Mouse (Mus musculus) limb, embryonic 10.5 days (tissue): Measurements from ENCODE around the gene Tada3. TPM values are rescaled to one million over a fixed set of nuclear protein-coding genes. Genes with fewer than 3 reads are reported as not detected.

ENCODE experiments used
- DNase-seq: peaks from one replicate; pipeline ENCODE4 v3.0.0-alpha.2; 2017; ENCODE audit warnings: low spot score
- H3K27ac ChIP-seq: fragments of 300-500 bp; sonication (generic); 2 replicates; pipeline ENCODE4 v1.5.1; 2016; ENCODE audit warnings: mild to moderate bottlenecking
- H3K27me3 ChIP-seq: fragments of 300-500 bp; sonication (generic); 2 replicates; pipeline ENCODE4 v1.6.1; 2016; ENCODE audit warnings: low read depth, mild to moderate bottlenecking; ENCODE audit not compliant: poor library complexity, severe bottlenecking
- H3K36me3 ChIP-seq: fragments of 300-500 bp; sonication (generic); 2 replicates; pipeline ENCODE4 v1.6.1; 2016; ENCODE audit warnings: mild to moderate bottlenecking, moderate library complexity
- H3K4me1 ChIP-seq: fragments of 300-500 bp; sonication (generic); 2 replicates; pipeline ENCODE4 v1.6.1; 2016
- H3K4me3 ChIP-seq: fragments of 300-500 bp; sonication (generic); 2 replicates; pipeline ENCODE4 v1.5.1; 2016; ENCODE audit warnings: mild to moderate bottlenecking, moderate library complexity
- H3K9me3 ChIP-seq: fragments of 300-500 bp; sonication (generic); replicated peaks from 2 replicates; pipeline ENCODE4 v1.6.1; 2016; ENCODE audit warnings: mild to moderate bottlenecking
- WGBS: fragments of 180-500 bp; shearing (Covaris S2); methylation state at CpG from one replicate; pipeline ENCODE4 v1.1.7; 2016; 5-methylcytosine and 5-hydroxymethylcytosine counted together
- polyA plus RNA-seq: library from polyadenylated mRNA; unstranded; fragments of >200 nt; fragmentation: Nextera tagmentation; extraction: Ambion mirVana; gene quantifications from 2 replicates; pipeline ENCODE4 v1.2.1, GENCODE M21; 2016

Tada3 gene
- polyA plus RNA-seq, 1 experiment from 2014 or later, result 53.4 TPM

GRCm38 (mm10) chr6:113379246-113379645 is 1.6 kb upstream of the Tada3 start:
- no peak overlapping the region for H3K27ac ChIP-seq
- H3K4me3 ChIP-seq, result peak overlapping the region; percentile 89
- DNase-seq, result no peak
- WGBS, result 87% methylated on average over 6 of the region's 6 CpGs
- H3K9me3 ChIP-seq, result no peaks in the 10 kb centered on the region
- no peaks in the 10 kb centered on the region for H3K27me3 ChIP-seq
- peaks cover 62% of the 10 kb centered on the region for H3K36me3 ChIP-seq
- H3K4me1 ChIP-seq, result peaks cover 19% of the 10 kb centered on the region

- Histone ChIP-seq H3K27me3 (no peaks in the 10 kb centered on the region), H3K4me3 (peak overlapping the region; percentile 89), H3K36me3 (peaks cover 62% of the 10 kb centered on the region), H3K9me3 (no peaks in the 10 kb centered on the region), H3K4me1 (peaks cover 19% of the 10 kb centered on the region), H3K27ac (peak overlapping the region; percentile 100)
- 11% methylated on average over 7 of the region's 7 CpGs for WGBS
- DNase-seq, result no peak
Measured at GRCm38 (mm10) chr6:113377172-113377495, 549 bp downstream of the Tada3 start.

- Histone ChIP-seq H3K27me3 (no peaks in the 10 kb centered on the region), H3K4me1 (peaks cover 9% of the 10 kb centered on the region), H3K4me3 (no peak overlapping the region), H3K27ac (no peak overlapping the region), H3K36me3 (peaks cover 75% of the 10 kb centered on the region), H3K9me3 (no peaks in the 10 kb centered on the region)
- DNase-seq, result no peak
- WGBS, result 92% methylated on average over 4 of the region's 4 CpGs
Measured at GRCm38 (mm10) chr6:113373491-113373890, 4.2 kb downstream of the Tada3 start.

- Histone ChIP-seq H3K27me3 (no peaks in the 10 kb centered on the region), H3K27ac (no peak overlapping the region), H3K4me1 (no peaks in the 10 kb centered on the region), H3K4me3 (no peak overlapping the region), H3K36me3 (peaks cover 84% of the 10 kb centered on the region), H3K9me3 (no peaks in the 10 kb centered on the region)
- DNase-seq, result no peak
- 95% methylated on average over 20 of the region's 20 CpGs for WGBS
Measured at GRCm38 (mm10) chr6:113370194-113370929, 7.3 kb downstream of the Tada3 start.

- H3K27me3 ChIP-seq, result no peaks in the 10 kb centered on the region
- peaks cover 66% of the 10 kb centered on the region for H3K36me3 ChIP-seq
- H3K4me3 ChIP-seq, result no peak overlapping the region
- no peak for DNase-seq
- no peaks in the 10 kb centered on the region for H3K9me3 ChIP-seq
- H3K4me1 ChIP-seq, result no peaks in the 10 kb centered on the region
- WGBS, result 90% methylated on average over 5 of the region's 5 CpGs
- no peak overlapping the region for H3K27ac ChIP-seq
Measured at GRCm38 (mm10) chr6:113368577-113368976, 9.1 kb downstream of the Tada3 start.

GRCm38 (mm10) chr6:113368124-113368523 is 9.6 kb downstream of the Tada3 start:
- Histone ChIP-seq H3K9me3 (no peaks in the 10 kb centered on the region), H3K27ac (no peak overlapping the region), H3K27me3 (no peaks in the 10 kb centered on the region), H3K4me3 (no peak overlapping the region), H3K4me1 (no peaks in the 10 kb centered on the region), H3K36me3 (peaks cover 62% of the 10 kb centered on the region)
- DNase-seq, result no peak
- WGBS, result 91% methylated on average over 7 of the region's 7 CpGs

GRCm38 (mm10) chr6:113367574-113367973 is 10.1 kb downstream of the Tada3 start:
- H3K27ac ChIP-seq, result no peak overlapping the region
- no peaks in the 10 kb centered on the region for H3K9me3 ChIP-seq
- no peak overlapping the region for H3K4me3 ChIP-seq
- H3K4me1 ChIP-seq, result no peaks in the 10 kb centered on the region
- H3K27me3 ChIP-seq, result no peaks in the 10 kb centered on the region
- WGBS, result 100% methylated on average over 1 of the region's 1 CpGs
- peaks cover 56% of the 10 kb centered on the region for H3K36me3 ChIP-seq
- no peak for DNase-seq

GRCm38 (mm10) chr6:113366639-113367038 is 11.0 kb downstream of the Tada3 start:
- peaks cover 47% of the 10 kb centered on the region for H3K36me3 ChIP-seq
- no peak for DNase-seq
- H3K27ac ChIP-seq, result no peak overlapping the region
- WGBS, result 86% methylated on average over 6 of the region's 6 CpGs
- no peaks in the 10 kb centered on the region for H3K4me1 ChIP-seq
- no peak overlapping the region for H3K4me3 ChIP-seq
- H3K9me3 ChIP-seq, result no peaks in the 10 kb centered on the region
- no peaks in the 10 kb centered on the region for H3K27me3 ChIP-seq

GRCm38 (mm10) chr6:113364518-113365135 is 13.1 kb downstream of the Tada3 start:
- H3K27me3 ChIP-seq, result no peaks in the 10 kb centered on the region
- H3K4me3 ChIP-seq, result no peak overlapping the region
- DNase-seq, result no peak
- no peaks in the 10 kb centered on the region for H3K4me1 ChIP-seq
- 69% methylated on average over 8 of the region's 8 CpGs for WGBS
- H3K9me3 ChIP-seq, result no peaks in the 10 kb centered on the region
- H3K27ac ChIP-seq, result no peak overlapping the region
- peaks cover 27% of the 10 kb centered on the region for H3K36me3 ChIP-seq

GRCm38 (mm10) chr6:113362241-113362640 is 15.4 kb downstream of the Tada3 start:
- H3K4me1 ChIP-seq, result no peaks in the 10 kb centered on the region
- H3K36me3 ChIP-seq, result peaks cover 12% of the 10 kb centered on the region
- 90% methylated on average over 1 of the region's 1 CpGs for WGBS
- DNase-seq, result no peak
- no peaks in the 10 kb centered on the region for H3K9me3 ChIP-seq
- no peaks in the 10 kb centered on the region for H3K27me3 ChIP-seq
- no peak overlapping the region for H3K4me3 ChIP-seq
- no peak overlapping the region for H3K27ac ChIP-seq

- H3K9me3 ChIP-seq, result no peaks in the 10 kb centered on the region
- no peaks in the 10 kb centered on the region for H3K4me1 ChIP-seq
- H3K27ac ChIP-seq, result no peak overlapping the region
- H3K4me3 ChIP-seq, result no peak overlapping the region
- no peak for DNase-seq
- WGBS, result 86% methylated on average over 4 of the region's 4 CpGs
- peaks cover 5% of the 10 kb centered on the region for H3K36me3 ChIP-seq
- H3K27me3 ChIP-seq, result no peaks in the 10 kb centered on the region
Measured at GRCm38 (mm10) chr6:113361476-113361875, 16.2 kb downstream of the Tada3 start.

- Histone ChIP-seq H3K27ac (no peak overlapping the region), H3K9me3 (no peaks in the 10 kb centered on the region), H3K36me3 (no peaks in the 10 kb centered on the region), H3K4me1 (no peaks in the 10 kb centered on the region), H3K27me3 (no peaks in the 10 kb centered on the region), H3K4me3 (no peak overlapping the region)
- no peak for DNase-seq
- 76% methylated on average over 3 of the region's 3 CpGs for WGBS
Measured at GRCm38 (mm10) chr6:113353696-113354095, 24.0 kb downstream of the Tada3 start.

- Histone ChIP-seq H3K36me3 (no peaks in the 10 kb centered on the region), H3K9me3 (no peaks in the 10 kb centered on the region), H3K27ac (no peak overlapping the region), H3K4me3 (no peak overlapping the region), H3K4me1 (no peaks in the 10 kb centered on the region), H3K27me3 (no peaks in the 10 kb centered on the region)
- no peak for DNase-seq
- 73% methylated on average over 3 of the region's 3 CpGs for WGBS
Measured at GRCm38 (mm10) chr6:113352820-113353219, 24.9 kb downstream of the Tada3 start.
